Mouse (Mus musculus): ENCODE measurements around the gene Zfp691. TPM values are rescaled to one million over a fixed set of nuclear protein-coding genes. Genes with fewer than 3 reads are reported as not detected.

The Zfp691 gene
- polyA plus RNA-seq, 2 experiments = 1.5 to 3.3 TPM

- TF ChIP-seq CTCF (IDR thresholded peaks at IDR 0.05; ENCODE audit: low read depth) (no peak), EP300 (IDR thresholded peaks at IDR 0.05; ENCODE audit: low read depth) (no peak)
- peak; percentile 53 to 63 (median 56) for DNase-seq (ENCODE audit: low read depth in 3 of 3, low spot score in 3 of 3)
Observed at GRCm38 (mm10) chr4:119121249-119121648, 52.7 kb downstream of the Zfp691 start.

GRCm38 (mm10) chr4:119120095-119120494, 53.9 kb downstream of the Zfp691 start:
- H3K27me3 ChIP-seq (ENCODE audit: control insufficient read depth, insufficient read depth, low read length) = no peaks in the 10 kb centered on the region
- no peak overlapping the region for H3K4me2 ChIP-seq (ENCODE audit: low read depth)
- H3K36me3 ChIP-seq (replicated peaks; ENCODE audit: control insufficient read depth, insufficient read depth, low read depth) = peaks cover 99% of the 10 kb centered on the region
- ATAC-seq (ENCODE audit: insufficient read depth) (no peak), DNase-seq (ENCODE audit: low read depth in 3 of 3, low spot score in 3 of 3) (no peak)
- no peak for TF ChIP-seq CTCF (IDR thresholded peaks at IDR 0.05; ENCODE audit: low read depth)
- TF ChIP-seq EP300 (IDR thresholded peaks at IDR 0.05; ENCODE audit: low read depth) = no peak
- peak overlapping the region; percentile 42; the same call in 1 of the 2 replicates for H3K27ac ChIP-seq
- no peak overlapping the region for H3K9ac ChIP-seq (replicated peaks)
- no peak overlapping the region for H3K4me3 ChIP-seq (ENCODE audit: insufficient read depth in 1 of 2, low read depth in 2 of 2, low read length in 2 of 2)
- 83% methylated on average over 6 of the region's 6 CpGs for WGBS (ENCODE audit: insufficient replicate concordance)
- peaks cover 47 to 77% of the 10 kb centered on the region in 2 experiments for H3K4me1 ChIP-seq (replicated peaks; ENCODE audit: control insufficient read depth in 2 of 2, insufficient read depth in 2 of 2, low read length in 1 of 2)
- H3K9me3 ChIP-seq (ENCODE audit: control insufficient read depth, low read length) = no peaks in the 10 kb centered on the region

More at GRCm38 (mm10) chr4:119121249-119121648, 52.7 kb downstream of the Zfp691 start:
- Histone ChIP-seq H3K4me1 (replicated peaks; ENCODE audit: control insufficient read depth in 2 of 2, insufficient read depth in 2 of 2, low read length in 1 of 2) (peaks cover 36 to 75% of the 10 kb centered on the region in 2 experiments), H3K36me3 (replicated peaks; ENCODE audit: control insufficient read depth, insufficient read depth, low read depth) (peaks cover 99% of the 10 kb centered on the region), H3K9ac (replicated peaks) (no peak overlapping the region), H3K4me3 (ENCODE audit: insufficient read depth in 1 of 2, low read depth in 2 of 2, low read length in 2 of 2) (no peak overlapping the region), H3K27me3 (ENCODE audit: control insufficient read depth, insufficient read depth, low read length) (no peaks in the 10 kb centered on the region), H3K27ac (no peak overlapping the region), H3K4me2 (ENCODE audit: low read depth) (no peak overlapping the region), H3K9me3 (ENCODE audit: control insufficient read depth, low read length) (no peaks in the 10 kb centered on the region)
- WGBS (ENCODE audit: insufficient replicate concordance) = 15% methylated on average over 4 of the region's 4 CpGs
- peak; percentile 40; the same call in 1 of the 2 replicates for ATAC-seq (ENCODE audit: insufficient read depth)

MicroRNAs within 50 kb of the gene (microRNA counts, 519-probe panel; counts per million panel counts)
- 69.9 counts per million for microRNA mmu-miR-1957

Small RNA genes within 50 kb of the gene (microRNA-seq; reads per million reads assigned to microRNA genes)
- gene Mir1957a = not detected

Other genes with a start within 250 kb of the Zfp691 start
- gene Olfr1328, start 235.6 kb downstream of the Zfp691 start, polyA plus RNA-seq (2012; rRNA removed) = not detected in 2 replicates
- gene Olfr1328, start 235.6 kb downstream of the Zfp691 start, polyA plus RNA-seq (2014; fragmentation: Nextera tagmentation; extraction: Ambion mirVana) = not detected in 2 replicates
- not detected in 2 replicates for gene Lao1, start 212.6 kb downstream of the Zfp691 start, polyA plus RNA-seq (2012; rRNA removed)
- gene Lao1, start 212.6 kb downstream of the Zfp691 start, polyA plus RNA-seq (2014; fragmentation: Nextera tagmentation; extraction: Ambion mirVana) = not detected in 2 replicates
- gene Slc2a1, start 65.5 kb downstream of the Zfp691 start, polyA plus RNA-seq (2012; rRNA removed) = 173 and 192 TPM in 2 replicates
- 259 and 296 TPM in 2 replicates for gene Slc2a1, start 65.5 kb downstream of the Zfp691 start, polyA plus RNA-seq (2014; fragmentation: Nextera tagmentation; extraction: Ambion mirVana)
- gene Ermap, start 15.8 kb upstream of the Zfp691 start, polyA plus RNA-seq (2012; rRNA removed) = 158 and 191 TPM in 2 replicates
- gene Ermap, start 15.8 kb upstream of the Zfp691 start, polyA plus RNA-seq (2014; fragmentation: Nextera tagmentation; extraction: Ambion mirVana) = 300 and 349 TPM in 2 replicates
- 38.5 and 51.2 TPM in 2 replicates for gene Svbp, start 21.1 kb upstream of the Zfp691 start, polyA plus RNA-seq (2012; rRNA removed)
- gene Svbp, start 21.1 kb upstream of the Zfp691 start, polyA plus RNA-seq (2014; fragmentation: Nextera tagmentation; extraction: Ambion mirVana) = 116 and 123 TPM in 2 replicates
- gene Tmem269, start 44.0 kb upstream of the Zfp691 start, polyA plus RNA-seq (2012; rRNA removed) = 0.05 TPM in 1 of 2 replicates, not detected in the other
- gene Tmem269, start 44.0 kb upstream of the Zfp691 start, polyA plus RNA-seq (2014; fragmentation: Nextera tagmentation; extraction: Ambion mirVana) = not detected in 2 replicates
- gene AU022252, start 58.5 kb upstream of the Zfp691 start, polyA plus RNA-seq (2012; rRNA removed) = 2.2 and 3.1 TPM in 2 replicates
- gene AU022252, start 58.5 kb upstream of the Zfp691 start, polyA plus RNA-seq (2014; fragmentation: Nextera tagmentation; extraction: Ambion mirVana) = 12.7 and 12.8 TPM in 2 replicates
- 7.5 and 9.1 TPM in 2 replicates for gene P3h1, start 58.7 kb upstream of the Zfp691 start, polyA plus RNA-seq (2012; rRNA removed)
- gene P3h1, start 58.7 kb upstream of the Zfp691 start, polyA plus RNA-seq (2014; fragmentation: Nextera tagmentation; extraction: Ambion mirVana) = 7.5 and 7.9 TPM in 2 replicates
- gene Cldn19, start 81.2 kb upstream of the Zfp691 start, polyA plus RNA-seq (2012; rRNA removed) = not detected in 2 replicates
- not detected in 2 replicates for gene Cldn19, start 81.2 kb upstream of the Zfp691 start, polyA plus RNA-seq (2014; fragmentation: Nextera tagmentation; extraction: Ambion mirVana)
- gene Ybx1, start 120.4 kb upstream of the Zfp691 start, polyA plus RNA-seq (2012; rRNA removed) = 135 and 250 TPM in 2 replicates
- 297 and 335 TPM in 2 replicates for gene Ybx1, start 120.4 kb upstream of the Zfp691 start, polyA plus RNA-seq (2014; fragmentation: Nextera tagmentation; extraction: Ambion mirVana)
- 42.3 and 52.2 TPM in 2 replicates for gene Ppih, start 146.4 kb upstream of the Zfp691 start, polyA plus RNA-seq (2012; rRNA removed)
- gene Ppih, start 146.4 kb upstream of the Zfp691 start, polyA plus RNA-seq (2014; fragmentation: Nextera tagmentation; extraction: Ambion mirVana) = 76.0 and 80.8 TPM in 2 replicates
- 0.15 and 0.41 TPM in 2 replicates for gene Ccdc30, start 241.3 kb upstream of the Zfp691 start, polyA plus RNA-seq (2012; rRNA removed)
- gene Ccdc30, start 241.3 kb upstream of the Zfp691 start, polyA plus RNA-seq (2014; fragmentation: Nextera tagmentation; extraction: Ambion mirVana) = 0.96 and 1.2 TPM in 2 replicates
- gene Ppcs, start 248.2 kb upstream of the Zfp691 start, polyA plus RNA-seq (2012; rRNA removed) = 5.0 and 6.5 TPM in 2 replicates
- 14.4 and 15.5 TPM in 2 replicates for gene Ppcs, start 248.2 kb upstream of the Zfp691 start, polyA plus RNA-seq (2014; fragmentation: Nextera tagmentation; extraction: Ambion mirVana)
- 0.04 and 0.06 TPM in 2 replicates for gene Zmynd12, start 248.6 kb upstream of the Zfp691 start, polyA plus RNA-seq (2012; rRNA removed)
- 0.15 TPM in 2 replicates for gene Zmynd12, start 248.6 kb upstream of the Zfp691 start, polyA plus RNA-seq (2014; fragmentation: Nextera tagmentation; extraction: Ambion mirVana)

Measured in liver, embryonic 14.5 days (tissue).